Mouse (Mus musculus) granulocyte monocyte progenitor cell, adult 5-6 weeks (primary cell): ENCODE measurements at regions not wholly inside any gene's neighbourhood (a gene's known extent, or its start where the extent isn't known, plus 50 kb on each side); places are given as distances from the start of the nearest gene placed in this dataset.
"Not testable (repeated sequence)": the region's sequence is repeated elsewhere in the genome, so short reads cannot be mapped to it uniquely, and the experiment has no call there.

ENCODE experiments used
- ATAC-seq: replicated peaks from 2 replicates; pipeline ENCODE4 v1.8.0; 2016; ENCODE audit warnings: mild to moderate bottlenecking, moderate TSS enrichment, inconsistent platforms; ENCODE audit not compliant: poor library complexity, severe bottlenecking

DNA sequence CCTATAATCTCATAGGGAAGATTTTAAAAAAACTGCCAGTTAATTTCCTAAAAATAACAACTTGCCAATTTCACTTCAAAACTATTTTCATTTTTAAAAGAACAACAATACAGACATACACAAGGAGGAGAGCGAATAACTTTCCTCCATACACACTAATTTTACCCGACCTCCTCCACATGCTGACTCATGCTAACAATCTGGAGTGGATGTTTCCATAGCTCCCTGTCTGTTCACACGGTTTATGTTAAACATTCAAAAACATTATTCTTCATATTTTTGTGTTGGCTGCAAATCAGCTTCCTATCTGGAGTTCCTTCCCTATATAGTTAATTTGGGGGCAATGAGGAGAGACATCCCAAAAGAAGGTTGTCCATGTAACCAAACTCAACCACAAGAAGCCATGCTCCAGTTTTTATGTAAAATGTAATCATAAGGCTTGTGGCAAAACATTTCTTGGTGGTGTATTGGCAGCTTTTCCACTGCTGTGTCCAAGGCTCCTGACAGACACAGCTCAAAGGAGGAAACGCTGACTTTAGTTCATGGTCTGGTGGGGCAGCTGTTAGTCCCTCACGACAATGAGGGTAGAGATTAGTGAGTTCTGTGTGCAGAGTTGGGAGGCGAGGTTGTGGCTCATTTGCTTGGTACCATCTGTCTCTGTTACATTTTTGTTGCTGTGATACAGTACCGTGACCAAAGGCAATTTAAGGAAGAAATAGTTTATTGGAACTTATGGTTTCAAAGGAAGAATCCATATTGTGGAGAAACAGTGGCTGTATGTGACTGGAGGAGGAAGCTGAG is 203.1 kb upstream of the Tmc3 start:
- ATAC-seq = no peak

DNA sequence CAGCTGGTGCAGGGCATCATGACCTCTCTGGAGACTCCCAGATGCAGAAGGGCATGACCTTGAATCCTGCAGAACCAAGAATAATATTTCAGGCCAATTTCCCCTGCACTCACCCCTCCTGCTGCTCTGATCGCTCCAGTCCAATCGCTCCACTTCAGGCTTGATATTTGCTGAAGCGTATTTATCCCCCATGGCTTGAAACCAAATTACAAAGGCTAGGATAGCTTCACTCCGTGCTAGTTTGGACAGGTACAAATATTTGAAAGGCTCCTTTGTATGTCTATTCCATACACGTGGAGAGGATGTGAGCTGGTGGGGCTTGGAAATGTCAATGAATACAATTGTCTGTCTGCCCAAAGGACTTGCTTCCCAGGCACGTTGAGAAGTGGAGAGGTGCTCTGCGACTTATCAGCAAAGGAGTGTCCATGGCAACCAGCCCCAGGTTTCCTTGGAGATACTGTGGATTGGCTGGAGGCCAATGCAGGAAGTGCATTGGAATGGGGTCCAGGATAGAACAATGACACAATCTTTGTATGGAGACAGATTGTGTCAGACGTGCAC is 201.8 kb upstream of the Tmc3 start:
- no peak for ATAC-seq

- no peak for ATAC-seq
These were observed 193.3 kb upstream of the Tmc3 start for GRCm38 (mm10) chr7:83391388-83391787.

GRCm38 (mm10) chr7:83392181-83392580 is 192.5 kb upstream of the Tmc3 start:
- ATAC-seq = no peak

DNA sequence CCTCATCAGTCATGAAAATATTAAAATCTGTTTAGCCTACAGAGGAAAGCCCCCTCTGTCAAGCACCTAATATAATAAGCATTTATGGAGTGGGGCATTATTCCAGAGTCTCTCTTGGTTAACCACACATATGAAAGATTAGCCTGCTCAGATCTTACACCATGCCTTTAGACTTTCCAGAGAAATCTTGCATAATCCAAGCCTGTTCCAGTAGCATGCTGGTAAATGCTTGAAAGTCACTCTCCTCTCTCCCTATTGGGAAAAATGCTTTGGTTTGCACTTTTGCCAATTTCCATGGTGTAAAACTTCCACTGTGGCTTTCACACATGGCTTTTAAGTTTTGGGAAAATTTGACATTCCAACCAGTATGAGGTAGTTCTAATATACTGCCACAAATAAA is 192.1 kb upstream of the Tmc3 start:
- ATAC-seq = no peak

- no peak for ATAC-seq
These were observed 190.6 kb upstream of the Tmc3 start for GRCm38 (mm10) chr7:83394156-83394555.

DNA sequence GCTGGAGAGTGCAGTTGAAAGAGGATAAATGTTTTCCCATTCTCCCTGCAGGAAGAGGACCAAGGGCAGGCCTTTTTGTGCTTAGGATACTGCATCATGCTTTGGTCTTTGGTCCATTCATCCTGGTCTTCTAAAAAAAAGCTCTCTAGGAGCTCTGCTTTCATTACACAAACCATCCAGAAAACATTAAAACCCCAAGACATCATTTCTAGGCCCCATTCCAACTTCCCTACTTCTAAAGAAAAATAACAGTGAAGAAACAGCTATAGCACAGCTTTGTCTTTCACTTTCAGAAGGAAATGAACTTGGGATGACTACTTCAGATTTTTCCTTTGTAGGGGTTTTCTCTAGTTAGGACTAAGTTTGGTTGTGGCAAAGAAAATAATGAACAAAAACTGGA is 185.1 kb upstream of the Tmc3 start:
- no peak for ATAC-seq

- no peak for ATAC-seq
These were observed 183.7 kb upstream of the Tmc3 start for GRCm38 (mm10) chr7:83401001-83401400.

- not testable (repeated sequence) for ATAC-seq
These were observed 172.0 kb upstream of the Tmc3 start for GRCm38 (mm10) chr7:83412745-83413144.

DNA sequence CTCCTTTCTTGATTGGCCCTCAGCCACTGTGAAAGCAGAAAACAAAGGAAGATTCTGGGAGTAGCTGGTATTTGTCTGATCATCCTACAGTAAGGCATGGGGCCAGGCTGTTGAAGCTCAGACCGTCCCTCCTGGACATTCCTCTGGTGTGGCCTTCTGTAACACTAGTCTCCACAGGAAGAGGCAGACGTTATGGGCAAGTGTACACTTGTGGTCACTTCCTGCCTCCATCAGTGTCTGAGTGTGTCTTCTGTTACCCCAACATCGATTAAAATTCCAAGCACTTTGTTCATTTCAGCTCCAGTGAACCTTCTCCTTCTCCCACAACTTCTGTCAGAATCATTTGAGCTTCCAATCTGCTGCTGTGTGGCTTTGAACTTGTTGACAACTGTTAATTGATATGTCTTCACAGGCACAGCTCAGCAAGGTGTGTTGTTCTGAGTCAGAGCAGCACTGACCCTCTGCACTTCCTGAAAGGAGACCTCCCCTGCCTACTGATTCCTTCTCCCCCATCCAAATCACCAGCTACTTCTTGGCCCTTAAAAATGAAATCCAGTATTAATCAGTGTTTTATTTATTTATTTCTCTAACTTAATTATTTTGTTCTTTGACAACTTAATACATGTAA is 154.7 kb upstream of the Tmc3 start:
- no peak for ATAC-seq

GRCm38 (mm10) chr7:83431094-83431493 is 153.6 kb upstream of the Tmc3 start:
- no peak for ATAC-seq

GRCm38 (mm10) chr7:83432843-83433242 is 151.9 kb upstream of the Tmc3 start:
- no peak for ATAC-seq

GRCm38 (mm10) chr7:83433959-83434715 is 150.6 kb upstream of the Tmc3 start:
- no peak for ATAC-seq

DNA sequence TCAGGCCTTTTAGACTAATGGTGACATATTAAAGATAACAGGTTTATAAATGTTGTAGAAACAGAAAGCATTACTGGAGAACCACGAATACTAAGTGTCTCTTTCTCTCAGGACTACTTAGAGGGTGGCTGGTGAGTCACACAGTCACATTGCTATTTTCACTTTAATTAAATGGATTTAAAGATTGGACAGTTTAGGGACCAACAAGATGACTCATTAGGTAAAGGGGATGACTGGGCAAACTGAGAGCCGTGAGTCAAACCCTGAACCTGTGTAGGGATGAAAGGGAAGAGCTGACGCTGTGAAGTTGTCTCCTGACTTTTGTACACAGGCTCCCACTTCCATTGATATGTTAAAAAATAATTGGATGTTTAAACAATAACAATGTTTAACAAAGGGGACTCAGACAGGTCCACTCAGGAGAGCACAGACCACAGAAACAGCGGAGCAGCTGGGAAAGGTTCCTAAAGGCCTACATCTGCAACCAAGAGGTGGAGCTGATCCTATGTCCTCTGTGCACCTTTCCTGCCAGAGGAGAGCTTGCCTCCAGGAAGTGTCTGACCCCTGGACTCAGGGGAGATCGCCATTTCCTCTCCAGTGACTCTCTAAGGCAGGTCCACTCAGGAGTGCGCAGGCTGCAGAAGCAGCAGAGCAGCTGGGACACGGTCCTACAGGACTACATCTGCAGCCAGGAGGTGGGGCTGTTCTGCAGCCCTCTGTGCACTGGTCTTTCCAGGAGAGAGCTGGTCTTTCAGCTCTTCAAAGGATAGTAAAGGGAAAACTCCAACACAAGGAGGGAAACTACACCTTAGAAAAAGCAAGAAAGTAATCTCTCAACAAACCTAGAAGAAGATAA is 146.0 kb upstream of the Tmc3 start:
- ATAC-seq = no peak

GRCm38 (mm10) chr7:83443596-83444278 is 141.0 kb upstream of the Tmc3 start:
- ATAC-seq = no peak

GRCm38 (mm10) chr7:83444279-83444615 is 140.5 kb upstream of the Tmc3 start:
- no peak for ATAC-seq

DNA sequence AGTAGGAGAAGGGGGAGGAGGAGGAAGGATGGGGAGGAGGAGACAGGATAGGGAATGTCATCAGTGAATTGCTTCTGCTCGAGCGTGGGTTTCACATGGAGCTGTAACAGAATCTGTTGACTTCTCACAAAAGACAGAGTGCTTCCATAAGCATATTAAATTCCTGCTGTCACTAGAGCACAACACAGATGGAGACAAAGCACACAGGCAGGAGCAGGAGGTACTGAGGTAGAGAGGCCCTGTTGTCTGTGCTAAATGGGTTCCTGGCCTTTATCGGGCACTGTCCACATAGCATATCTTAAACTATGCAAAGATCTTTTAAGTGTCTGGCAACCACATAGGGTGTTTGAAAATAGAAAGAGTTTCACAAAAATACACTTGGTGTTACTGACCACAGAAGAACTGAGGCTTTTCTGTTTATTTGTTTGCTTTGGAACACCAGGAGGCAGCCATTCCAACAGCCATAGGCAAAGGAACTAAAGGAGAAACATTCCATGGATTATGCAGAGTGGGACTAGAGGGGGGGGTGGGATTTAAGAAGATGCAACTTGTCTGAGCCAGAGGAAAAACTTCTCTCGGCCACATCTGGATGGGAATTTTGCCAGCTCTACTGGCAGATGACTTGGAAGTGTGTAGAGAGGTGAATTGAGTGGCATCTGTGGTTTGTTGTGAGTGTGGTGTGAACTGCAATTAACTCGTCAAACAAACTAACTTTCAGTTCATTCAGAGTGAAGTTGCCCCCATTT is 139.4 kb upstream of the Tmc3 start:
- ATAC-seq = no peak

GRCm38 (mm10) chr7:83450346-83450745 is 134.4 kb upstream of the Tmc3 start:
- ATAC-seq = no peak

DNA sequence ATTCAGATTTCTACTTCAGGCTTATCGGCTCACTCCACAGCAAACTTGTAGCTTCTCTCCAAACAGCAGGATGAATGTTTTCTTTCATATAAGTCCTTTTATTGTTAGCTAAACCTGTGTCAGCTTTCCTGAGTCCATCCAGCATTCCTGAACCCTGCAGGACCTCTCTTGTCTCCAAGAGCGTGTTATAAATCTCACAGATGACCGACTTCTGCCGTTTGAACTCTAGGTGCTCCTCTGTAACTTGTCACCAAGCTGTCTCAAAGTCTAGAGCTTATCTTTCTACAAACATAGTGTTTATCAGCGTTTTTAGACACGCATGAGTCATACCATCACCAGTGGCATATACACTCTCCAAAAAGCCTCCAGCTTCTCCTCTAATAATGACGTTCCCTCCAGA is 132.4 kb upstream of the Tmc3 start:
- no peak for ATAC-seq
